Mouse (Mus musculus) liver, embryonic 14.5 days (tissue): ENCODE data around the gene Snai3. TPM values are rescaled to one million over a fixed set of nuclear protein-coding genes. Genes with fewer than 3 reads are reported as not detected.
A peak's percentile ranks its signal among the peaks of the same experiment; 100 is the strongest.

Experiments used
- ATAC-seq: fragments of 200-750 bp; cut with Nextera tagmentation; 2 replicates; pipeline ENCODE4 v1.8.0; 2017; ENCODE audit warnings: moderate number of reproducible peaks, mild to moderate bottlenecking, moderate library complexity; ENCODE audit not compliant: insufficient read depth
- DNase-seq, 3 experiments: peaks; one replicate each; pipeline ENCODE4 v3.0.0-alpha.2; 2012 to 2013; ENCODE audit warnings: low read depth in 3 of 3, low spot score in 3 of 3
- H3K27ac ChIP-seq: fragments of 300-500 bp; sonication (generic); 2 replicates; pipeline ENCODE4 v1.5.1; 2014; ENCODE audit warnings: moderate library complexity, mild to moderate bottlenecking, control low read depth, inconsistent platforms
- H3K27me3 ChIP-seq: fragments of 300-500 bp; sonication (generic); 2 replicates; pipeline ENCODE4 v1.6.1; 2014; ENCODE audit warnings: mild to moderate bottlenecking, low read length, moderate library complexity; ENCODE audit not compliant: control insufficient read depth, insufficient read depth
- H3K36me3 ChIP-seq: fragments of 300-500 bp; sonication (generic); replicated peaks from 2 replicates; pipeline ENCODE4 v1.6.1; 2014; ENCODE audit warnings: low read depth; ENCODE audit not compliant: control insufficient read depth, insufficient read depth
- H3K4me1 ChIP-seq, 2 experiments: fragments of 200-500 bp in 1 of 2; fragments of 300-500 bp in 1 of 2; sonication (generic) in 1 of 2; replicated peaks; 2 replicates each; pipeline ENCODE4 v1.6.1; 2012 to 2014; ENCODE audit warnings: antibody characterized with exemption in 1 of 2, inconsistent platforms in 1 of 2, low read length in 1 of 2; ENCODE audit not compliant: control insufficient read depth in 2 of 2, insufficient read depth in 2 of 2
- H3K4me2 ChIP-seq: fragments of 300-500 bp; sonication (generic); 2 replicates; pipeline ENCODE4 v1.6.1; 2014; ENCODE audit warnings: low read depth, mild to moderate bottlenecking, control low read depth, moderate library complexity
- H3K4me3 ChIP-seq, 2 experiments: fragments of 200-500 bp in 1 of 2; fragments of 300-500 bp in 1 of 2; sonication (generic) in 1 of 2; 2 replicates each; pipeline ENCODE4 v1.5.1; 2012 to 2014; ENCODE audit warnings: low read depth in 2 of 2, low read length in 2 of 2, mild to moderate bottlenecking in 2 of 2, control low read depth in 1 of 2, inconsistent platforms in 1 of 2, moderate library complexity in 1 of 2; ENCODE audit not compliant: insufficient read depth in 1 of 2
- H3K9ac ChIP-seq: fragments of 300-500 bp; sonication (generic); replicated peaks from 2 replicates; pipeline ENCODE4 v1.6.1; 2014; ENCODE audit warnings: mild to moderate bottlenecking, control low read depth, moderate library complexity
- H3K9me3 ChIP-seq: fragments of 300-500 bp; sonication (generic); 2 replicates; pipeline ENCODE4 v1.6.1; 2016; ENCODE audit warnings: low read length, mixed read lengths; ENCODE audit not compliant: control insufficient read depth
- CTCF ChIP-seq: IDR thresholded peaks from 2 replicates; pipeline ENCODE4 v1.5.1; 2016; ENCODE audit warnings: antibody characterized with exemption, low read depth, control low read depth
- EP300 ChIP-seq: IDR thresholded peaks from 2 replicates; pipeline ENCODE4 v1.6.1; 2016; ENCODE audit warnings: antibody characterized with exemption, low read depth
- WGBS: fragments of 180-500 bp; shearing (Covaris S2); extraction: QIAGEN DNeasy Blood & Tissue Kit; methylation state at CpG from one replicate; pipeline ENCODE4 v1.1.7; 2014; ENCODE audit not compliant: insufficient replicate concordance; 5-methylcytosine and 5-hydroxymethylcytosine counted together
- polyA plus RNA-seq, 2 experiments: library from polyadenylated mRNA; depleted of rRNA in 1 of 2; stranded (reverse) in 1 of 2; unstranded in 1 of 2; fragments of >200 nt; fragmentation: Nextera tagmentation in 1 of 2; extraction: Ambion mirVana in 1 of 2; gene quantifications; 2 replicates each; pipeline versions ENCODE4 v1.2.1 to v1.2.3; 2012 to 2014

Gene Snai3
- polyA plus RNA-seq, 2 experiments, result 0.16 to 0.41 TPM

- H3K27ac ChIP-seq, result no peak overlapping the region
These were observed 543 bp downstream of the Snai3 start for GRCm38 (mm10) chr8:122459990-122460389.

DNA sequence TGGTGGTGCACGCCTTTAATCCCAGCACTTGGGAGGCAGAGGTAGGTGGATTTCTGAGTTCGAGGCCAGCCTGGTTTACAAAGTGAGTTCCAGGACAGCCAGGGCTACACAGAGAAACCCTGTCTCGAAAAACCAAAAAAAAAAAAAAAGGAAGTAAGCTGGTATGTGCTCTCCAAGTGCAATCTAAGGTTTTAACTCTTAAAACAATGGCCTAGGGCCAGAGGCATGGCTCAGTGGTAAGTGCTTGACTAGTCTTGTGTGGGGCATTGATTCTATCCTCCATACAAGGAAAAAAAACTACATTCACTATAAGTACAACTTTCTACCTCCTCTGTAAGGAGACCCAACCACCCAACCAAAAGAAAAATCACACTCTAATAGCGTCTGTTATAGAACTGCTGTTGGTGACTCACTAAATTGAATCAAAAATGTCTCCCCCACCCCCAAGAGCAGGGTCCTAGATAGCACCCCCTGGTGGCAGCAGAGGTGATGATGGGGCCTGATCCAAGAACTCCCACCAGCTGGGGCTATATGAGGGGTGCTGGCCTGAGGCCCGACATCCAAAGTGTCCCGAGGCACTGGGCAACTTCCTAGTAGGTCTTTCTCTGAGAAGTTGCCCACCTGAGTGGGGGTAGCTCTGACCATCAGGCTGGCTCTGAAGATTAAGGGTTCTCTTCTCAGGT, 1.2 kb downstream of the Snai3 start:
- H3K9me3 ChIP-seq, result no peaks in the 10 kb centered on the region
- H3K36me3 ChIP-seq, result no peaks in the 10 kb centered on the region
- peaks cover 0 to 20% of the 10 kb centered on the region in 2 experiments; a peak in 3 of 4 replicates for H3K4me1 ChIP-seq
- no peak overlapping the region for H3K27ac ChIP-seq
- ATAC-seq, result no peak
- no peak overlapping the region for H3K9ac ChIP-seq
- WGBS, result 35% methylated on average over 6 of the region's 6 CpGs
- no peak overlapping the region for H3K4me3 ChIP-seq
- H3K4me2 ChIP-seq, result no peak overlapping the region
- DNase-seq, result no peak
- peaks cover 27% of the 10 kb centered on the region for H3K27me3 ChIP-seq
- TF ChIP-seq EP300 (no peak), CTCF (peak; percentile 61)

More at GRCm38 (mm10) chr8:122459990-122460389, 543 bp downstream of the Snai3 start:
- Histone ChIP-seq H3K27me3 (peaks cover 27% of the 10 kb centered on the region), H3K9ac (no peak overlapping the region), H3K4me3 (peak overlapping the region in 1 of 2 experiments; percentile 20; a peak in 2 of 4 replicates), H3K4me1 (peaks cover 0 to 24% of the 10 kb centered on the region in 2 experiments; a peak in 3 of 4 replicates), H3K36me3 (no peaks in the 10 kb centered on the region), H3K9me3 (no peaks in the 10 kb centered on the region), H3K4me2 (peak overlapping the region; percentile 50)
- ATAC-seq, result no peak
- 19% methylated on average over 7 of the region's 7 CpGs for WGBS
- no peak for DNase-seq
- no peak for TF ChIP-seq EP300
- TF ChIP-seq CTCF, result no peak

- Histone ChIP-seq H3K9me3 (no peaks in the 10 kb centered on the region), H3K4me2 (no peak overlapping the region), H3K4me1 (peaks cover 0 to 9% of the 10 kb centered on the region in 2 experiments; a peak in 2 of 4 replicates), H3K36me3 (no peaks in the 10 kb centered on the region), H3K27ac (no peak overlapping the region), H3K4me3 (no peak overlapping the region), H3K27me3 (peaks cover 27% of the 10 kb centered on the region), H3K9ac (no peak overlapping the region)
- 73% methylated on average over 11 of the region's 11 CpGs for WGBS
- TF ChIP-seq CTCF (no peak), EP300 (no peak)
- ATAC-seq (no peak), DNase-seq (no peak)
These were observed 3.4 kb downstream of the Snai3 start for GRCm38 (mm10) chr8:122457171-122457570.

DNA sequence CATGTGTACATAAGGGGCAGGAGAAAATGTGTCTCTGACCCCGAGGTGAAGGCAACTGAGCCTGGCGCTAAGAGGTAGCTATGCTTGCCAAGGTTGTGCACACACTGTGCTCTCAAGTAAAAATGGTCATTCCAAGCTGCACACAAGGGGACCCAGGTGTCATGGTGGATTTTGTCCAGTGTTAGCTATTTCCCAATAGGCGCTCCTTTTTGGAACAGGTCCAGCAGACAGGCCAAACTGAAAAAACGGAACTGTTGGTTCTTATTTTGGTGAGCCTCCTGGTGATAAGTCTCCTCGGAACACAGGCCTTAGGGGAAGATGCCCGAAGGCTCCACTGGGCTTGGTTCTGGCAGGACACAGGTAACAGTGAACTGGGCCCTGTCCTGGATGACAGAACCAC, 6.1 kb downstream of the Snai3 start:
- 73% methylated on average over 6 of the region's 6 CpGs for WGBS
- TF ChIP-seq EP300, result no peak
- TF ChIP-seq CTCF, result no peak

DNA sequence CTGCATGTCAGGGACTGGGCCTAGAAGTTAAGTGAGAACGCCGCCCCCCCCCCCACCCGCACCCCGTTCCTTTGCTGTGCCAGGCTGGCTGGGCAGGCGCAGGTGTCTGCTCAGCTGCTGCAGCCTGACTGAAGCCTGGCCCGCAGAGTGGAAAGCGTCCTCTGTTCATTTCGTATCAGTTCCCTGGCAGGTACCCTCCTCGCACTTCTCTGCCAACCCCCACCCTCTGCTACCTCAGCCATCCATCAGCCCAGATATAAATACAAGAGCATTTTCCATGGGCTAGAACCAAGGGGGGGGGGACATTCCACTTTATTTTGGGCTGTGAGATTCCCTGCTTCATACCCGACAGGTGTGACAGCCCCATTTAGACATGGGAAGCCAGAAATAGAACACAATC, 8.4 kb downstream of the Snai3 start:
- Histone ChIP-seq H3K4me3 (no peak overlapping the region), H3K9ac (no peak overlapping the region), H3K9me3 (no peaks in the 10 kb centered on the region), H3K4me2 (no peak overlapping the region), H3K27me3 (no peaks in the 10 kb centered on the region), H3K4me1 (no peaks in the 10 kb centered on the region; a peak in 1 of 4 replicates), H3K36me3 (no peaks in the 10 kb centered on the region), H3K27ac (no peak overlapping the region)
- DNase-seq (no peak), ATAC-seq (no peak)
- WGBS, result 74% methylated on average over 10 of the region's 10 CpGs
- TF ChIP-seq CTCF (no peak), EP300 (no peak)

More for the DNA sequence above, 6.1 kb downstream of the Snai3 start:
- no peaks in the 10 kb centered on the region for H3K36me3 ChIP-seq
- no peaks in the 10 kb centered on the region for H3K9me3 ChIP-seq
- H3K27me3 ChIP-seq, result peaks cover 4% of the 10 kb centered on the region
- no peak overlapping the region for H3K27ac ChIP-seq
- DNase-seq, result no peak
- no peak for ATAC-seq
- no peaks in the 10 kb centered on the region; a peak in 1 of 4 replicates for H3K4me1 ChIP-seq
- no peak overlapping the region for H3K9ac ChIP-seq
- no peak overlapping the region for H3K4me3 ChIP-seq
- no peak overlapping the region for H3K4me2 ChIP-seq
